Mouse (Mus musculus): ENCODE data around the gene Gm28308. TPM values are rescaled to one million over a fixed set of nuclear protein-coding genes. Genes with fewer than 3 reads are reported as not detected.

The Gm28308 gene
- total RNA-seq, 2 experiments from 2014 or later: not detected

GRCm38 (mm10) chr6:52234428-52235140 lies 21.4 kb upstream of the Gm28308 start:
- intact Hi-C loops (cut with DNase I): no loop called here
- no peak for DNase-seq (ENCODE audit: low spot score)

GRCm38 (mm10) chr6:52233546-52234427 lies 20.6 kb upstream of the Gm28308 start:
- intact Hi-C loops (cut with DNase I): no loop called here
- DNase-seq (ENCODE audit: low spot score): no peak

GRCm38 (mm10) chr6:52232984-52233545 lies 19.9 kb upstream of the Gm28308 start:
- intact Hi-C loops (cut with DNase I): no loop called here
- no peak for DNase-seq (ENCODE audit: low spot score)

- intact Hi-C loops (cut with DNase I): no loop called here
- no peak for DNase-seq (ENCODE audit: low spot score)
These were observed 19.4 kb upstream of the Gm28308 start for GRCm38 (mm10) chr6:52232568-52232965.

GRCm38 (mm10) chr6:52231885-52232567 lies 18.9 kb upstream of the Gm28308 start:
- intact Hi-C loops (cut with DNase I): no loop called here
- no peak for DNase-seq (ENCODE audit: low spot score)

GRCm38 (mm10) chr6:52230516-52231165 lies 17.5 kb upstream of the Gm28308 start, which contains the start of gene Hoxa9:
Gene Hoxa9 (minus strand): TSS chr6:52231089.
- DNase-seq (ENCODE audit: low spot score): no peak
- intact Hi-C loops (cut with DNase I): no loop called here

- intact Hi-C loops (cut with DNase I): loop anchor here (10.0 kb wide), 1 partner anchor 845 kb away; no protein-coding TSS in a partner anchor
- no peak for DNase-seq (ENCODE audit: low spot score)
These were observed 16.6 kb upstream of the Gm28308 start for GRCm38 (mm10) chr6:52229558-52230416.

- no peak for DNase-seq (ENCODE audit: low spot score)
- intact Hi-C loops (cut with DNase I): loop anchor here (10.0 kb wide), 1 partner anchor 844 kb away; no protein-coding TSS in a partner anchor
These were observed 15.6 kb upstream of the Gm28308 start for GRCm38 (mm10) chr6:52228475-52229465.

- intact Hi-C loops (cut with DNase I): loop anchor here (10.0 kb wide), 1 partner anchor 843 kb away; no protein-coding TSS in a partner anchor
- DNase-seq (ENCODE audit: low spot score): no peak
These were observed 14.5 kb upstream of the Gm28308 start for GRCm38 (mm10) chr6:52227470-52228222.

- no peak for DNase-seq (ENCODE audit: low spot score)
- intact Hi-C loops (cut with DNase I): loop anchor here (10.0 kb wide), 1 partner anchor 842 kb away; no protein-coding TSS in a partner anchor
These were observed 13.6 kb upstream of the Gm28308 start for GRCm38 (mm10) chr6:52226569-52227257.

- no peak for DNase-seq (ENCODE audit: low spot score)
- intact Hi-C loops (cut with DNase I): loop anchor here (10.0 kb wide), 1 partner anchor 841 kb away; no protein-coding TSS in a partner anchor
These were observed 12.8 kb upstream of the Gm28308 start for GRCm38 (mm10) chr6:52225612-52226568.

GRCm38 (mm10) chr6:52224895-52225611 lies 11.9 kb upstream of the Gm28308 start:
- DNase-seq (ENCODE audit: low spot score): no peak

GRCm38 (mm10) chr6:52223939-52224760 lies 11.0 kb upstream of the Gm28308 start:
- intact Hi-C loops (cut with DNase I): loop anchor here (10.0 kb wide), 1 partner anchor 839 kb away; no protein-coding TSS in a partner anchor
- DNase-seq (ENCODE audit: low spot score): no peak

More at GRCm38 (mm10) chr6:52224895-52225611, 11.9 kb upstream of the Gm28308 start:
- intact Hi-C loops (cut with DNase I): loop anchor here (10.0 kb wide), 1 partner anchor 840 kb away; no protein-coding TSS in a partner anchor
